ENCODE assay signal across 8 mouse cellular contexts in genomic region chr12:118198386-118199093, GRCm38 (mm10). TPM values are rescaled to one million over a fixed set of nuclear protein-coding genes. Genes with fewer than 3 reads are reported as not detected.
DNase-seq lines count a peak whose midpoint lies in the region; ATAC-seq and TF ChIP-seq lines count a peak whose summit lies in the region.

Gene Dnah11 (minus strand): TSS chr12:118199043.

- no peak for TF ChIP-seq CTCF in embryonic fibroblast, embryonic 13.5 days (IDR thresholded peaks at IDR 0.05; ENCODE audit: borderline replicate concordance, insufficient read depth, low read length)

- H3K4me2 ChIP-seq in limb, embryonic 15.5 days = peak within 1 kb of the TSS; percentile 94
- H3K4me2 ChIP-seq in midbrain, embryonic 16.5 days (ENCODE audit: low read length) = peak within 1 kb of the TSS; percentile 74

- ATAC-seq in limb, embryonic 15.5 days (ENCODE audit: insufficient number of reproducible peaks, low FRiP score, low TSS enrichment, low read depth) = peak; percentile 52; the same call in 1 of the 2 replicates
- peak; percentile 98 for ATAC-seq in midbrain, embryonic 16.5 days

- no peaks in the 10 kb centered on the region for H3K36me3 ChIP-seq in heart, embryonic 10.5 days
- no peaks in the 10 kb centered on the region for H3K36me3 ChIP-seq in limb, embryonic 15.5 days
- H3K36me3 ChIP-seq in midbrain, embryonic 16.5 days (ENCODE audit: control insufficient read depth, insufficient read depth, low read length) = no peaks in the 10 kb centered on the region

- H3K4me3 ChIP-seq in embryonic fibroblast, embryonic 13.5 days (ENCODE audit: insufficient read depth, low read length) = peak within 1 kb of the TSS; percentile 34
- peak within 1 kb of the TSS; percentile 72 for H3K4me3 ChIP-seq in heart, embryonic 10.5 days
- peak within 1 kb of the TSS; percentile 51 for H3K4me3 ChIP-seq in limb, embryonic 15.5 days
- peak within 1 kb of the TSS; percentile 41 for H3K4me3 ChIP-seq in midbrain, embryonic 16.5 days (ENCODE audit: low read depth, low read length)

- under 1% methylated on average over 47 of the region's 47 CpGs for WGBS in heart, embryonic 10.5 days
- under 1% methylated on average over 47 of the region's 47 CpGs for WGBS in limb, embryonic 15.5 days
- under 1% methylated on average over 47 of the region's 47 CpGs for WGBS in midbrain, embryonic 16.5 days

- H3K9me3 ChIP-seq in heart, embryonic 10.5 days = no peaks in the 10 kb centered on the region
- no peaks in the 10 kb centered on the region for H3K9me3 ChIP-seq in limb, embryonic 15.5 days
- no peaks in the 10 kb centered on the region for H3K9me3 ChIP-seq in midbrain, embryonic 16.5 days (replicated peaks; ENCODE audit: control insufficient read depth, low read length, poor library complexity, severe bottlenecking)

- peak; percentile 62 to 73 for DNase-seq in urinary bladder, adult 18-20 months (ENCODE audit: low spot score in 2 of 2)
- DNase-seq in urinary bladder, postnatal 10 days (ENCODE audit: low spot score) = no peak
- DNase-seq in heart, embryonic 10.5 days (ENCODE audit: low spot score) = peak; percentile 91
- DNase-seq in kidney, adult 9 months = peak; percentile 75
- DNase-seq in spleen, postnatal 14 days (ENCODE audit: low spot score in 2 of 2) = peak; percentile 43 to 45

- peaks cover 49% of the 10 kb centered on the region for H3K27me3 ChIP-seq in heart, embryonic 10.5 days (ENCODE audit: insufficient read depth, poor library complexity, severe bottlenecking)
- peaks cover 32% of the 10 kb centered on the region for H3K27me3 ChIP-seq in limb, embryonic 15.5 days
- peaks cover 23% of the 10 kb centered on the region for H3K27me3 ChIP-seq in midbrain, embryonic 16.5 days (ENCODE audit: control insufficient read depth, insufficient read depth, low read depth, low read length)

- H3K9ac ChIP-seq in limb, embryonic 15.5 days = no peak within 1 kb of the TSS
- peak within 1 kb of the TSS; percentile 54 for H3K9ac ChIP-seq in midbrain, embryonic 16.5 days (ENCODE audit: low read depth, low read length)

- no peak for TF ChIP-seq POLR2A in embryonic fibroblast, embryonic 13.5 days (IDR thresholded peaks at IDR 0.05; ENCODE audit: low read depth, low read length)

- H3K27ac ChIP-seq in embryonic fibroblast, embryonic 13.5 days (ENCODE audit: insufficient read depth, low read length) = no peak within 1 kb of the TSS
- H3K27ac ChIP-seq in heart, embryonic 10.5 days = no peak within 1 kb of the TSS
- H3K27ac ChIP-seq in limb, embryonic 15.5 days = no peak within 1 kb of the TSS
- H3K27ac ChIP-seq in midbrain, embryonic 16.5 days (ENCODE audit: low read length) = no peak within 1 kb of the TSS

- no peaks in the 10 kb centered on the region for H3K4me1 ChIP-seq in embryonic fibroblast, embryonic 13.5 days (ENCODE audit: control insufficient read depth, insufficient read depth, low read length)
- peaks cover 7% of the 10 kb centered on the region; the same call in 1 of the 2 replicates for H3K4me1 ChIP-seq in heart, embryonic 10.5 days
- peaks cover 11% of the 10 kb centered on the region for H3K4me1 ChIP-seq in limb, embryonic 15.5 days
- 0 out of 2 replicates have a peak, but pooled peaks cover 2% of the 10 kb centered on the region for H3K4me1 ChIP-seq in midbrain, embryonic 16.5 days (ENCODE audit: control insufficient read depth, insufficient read depth, low read length)

RNA-seq across cellular contexts. Expression of gene Dnah11, which starts in this region (rescaled TPM):
- not detected in 2 replicates for polyA plus RNA-seq in embryonic fibroblast, embryonic 13.5 days (2011; ENCODE audit: insufficient read length, low read depth, missing spikeins)
- polyA plus RNA-seq in heart, embryonic 10.5 days (2016; fragmentation: Nextera tagmentation; extraction: Ambion mirVana) = 0.08 TPM in 1 of 2 replicates, not detected in the other
- 0.11 and 0.24 TPM in 2 replicates for polyA plus RNA-seq in limb, embryonic 15.5 days (2015; fragmentation: Nextera tagmentation; extraction: Ambion mirVana)
- polyA plus RNA-seq in midbrain, embryonic 16.5 days (2015; fragmentation: Nextera tagmentation; extraction: Ambion mirVana) = 0.19 and 0.46 TPM in 2 replicates

Comparison
In these comparisons a context has a peak if more than half of its experiments do, and no peak if none do; other contexts are left out.
1. Peak in DNase-seq and H3K4me3 ChIP-seq in heart, embryonic 10.5 days; RNA of the gene not detected or under 1 TPM.
2. Peak in ATAC-seq, H3K4me3 ChIP-seq and H3K4me2 ChIP-seq in limb, embryonic 15.5 days; RNA of the gene not detected or under 1 TPM.
3. Peak in ATAC-seq, H3K4me3 ChIP-seq, H3K9ac ChIP-seq and H3K4me2 ChIP-seq in midbrain, embryonic 16.5 days; RNA of the gene not detected or under 1 TPM.